Mouse (Mus musculus) urinary bladder, adult 18-20 months (tissue): ENCODE results near the gene Nptx2.

Experiments
- DNase-seq, 2 experiments: peaks; one replicate each; pipeline ENCODE4 v3.0.0; 2022; ENCODE audit warnings: low spot score in 2 of 2, mixed read lengths in 2 of 2

Gene Nptx2

DNA sequence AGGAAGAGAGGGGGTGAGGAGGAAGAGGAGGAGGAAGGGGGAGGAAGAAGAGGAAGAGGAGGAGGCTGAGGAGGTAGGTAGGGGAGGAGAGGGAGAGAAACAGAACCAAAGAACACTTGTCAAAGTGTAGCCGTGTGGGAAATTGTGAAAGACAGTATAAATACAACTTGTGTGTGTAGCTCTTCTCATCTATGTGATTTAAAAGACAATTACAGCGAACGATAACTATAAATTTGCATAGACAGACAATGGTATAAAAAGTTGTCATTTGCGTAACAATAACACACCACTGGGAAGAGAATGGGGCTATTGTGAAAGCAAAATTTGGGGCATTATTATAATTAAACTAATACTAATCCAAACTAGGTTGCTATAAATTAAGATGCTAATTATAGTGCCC, 20.0 kb downstream of the Nptx2 start:
- DNase-seq, result no peak

GRCm38 (mm10) chr5:144585100-144585499, 39.4 kb downstream of the Nptx2 start:
- no peak for DNase-seq

DNA sequence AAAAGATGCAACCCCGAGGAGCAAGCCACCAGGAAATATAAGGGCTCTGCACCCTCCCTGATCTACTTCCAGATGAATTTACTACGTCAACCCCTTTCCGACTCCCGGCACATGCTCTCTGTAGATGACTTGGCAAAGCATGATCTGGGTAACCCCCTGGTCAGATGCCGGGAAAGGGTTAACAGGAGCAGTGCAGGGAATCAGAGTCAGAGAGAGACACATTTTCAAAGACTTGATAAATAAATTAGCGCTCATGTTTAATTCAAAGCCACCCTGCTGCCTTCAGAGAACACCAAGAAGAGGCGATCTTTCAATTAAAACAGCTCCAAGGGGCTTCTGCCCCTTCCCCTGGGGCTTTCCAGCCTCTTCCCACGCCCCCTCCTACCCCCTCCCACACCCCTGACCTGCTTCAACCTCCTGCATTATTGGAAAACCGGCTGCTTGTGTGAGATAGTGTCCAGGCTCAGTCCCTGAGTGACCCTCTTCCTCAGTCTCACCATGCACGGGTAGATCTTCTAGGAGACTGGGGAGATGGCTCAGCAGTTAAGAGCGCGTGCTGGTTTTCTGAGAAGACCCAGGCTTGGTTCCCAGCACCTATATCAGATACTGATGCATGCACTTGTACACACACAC, 45.7 kb downstream of the Nptx2 start:
- DNase-seq, result no peak

- no peak for DNase-seq
These were observed 49.1 kb downstream of the Nptx2 start for GRCm38 (mm10) chr5:144594796-144595195.
